Mouse (Mus musculus): ENCODE data around the gene Mapkap1.

DNA sequence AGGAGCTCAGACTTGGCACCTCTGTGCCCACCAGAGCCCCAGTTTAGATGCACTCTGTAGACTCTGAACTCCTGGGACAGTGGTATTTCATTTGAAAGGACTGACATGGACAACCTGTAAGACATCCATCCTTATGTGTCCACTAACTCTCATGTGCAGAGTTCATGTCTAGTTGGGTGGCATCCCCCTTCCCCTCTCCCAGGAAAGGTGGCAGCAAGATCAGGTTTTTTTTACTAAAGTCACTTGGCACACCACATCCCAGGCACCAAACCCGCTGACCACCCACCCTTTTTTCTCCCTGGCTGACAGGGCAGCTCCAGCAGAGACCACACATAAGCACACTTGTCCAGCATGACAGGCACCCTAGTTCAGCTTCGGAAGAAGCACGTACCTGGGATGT, 196.3 kb downstream of the Mapkap1 start:
- TF ChIP-seq NELFE (IDR thresholded peaks at IDR 0.05; ENCODE audit: low read depth, low read length) (no peak), CTCF (conservative IDR thresholded peaks at IDR 0.05 in 1 of 2, IDR thresholded peaks at IDR 0.05 in 1 of 2; ENCODE audit: low read depth in 2 of 2, low read length in 2 of 2) (no peak), MAX (IDR thresholded peaks at IDR 0.05; ENCODE audit: low read length) (no peak), POLR2A (IDR thresholded peaks at IDR 0.05; ENCODE audit: low read depth, low read length) (no peak), ZNF384 (IDR thresholded peaks at IDR 0.05; ENCODE audit: low read depth, low read length) (no peak), POLR2AphosphoS2 (IDR thresholded peaks at IDR 0.05; ENCODE audit: low read depth, low read length) (no peak), CHD1 (IDR thresholded peaks at IDR 0.05; ENCODE audit: low read depth, low read length) (no peak), USF1 (IDR thresholded peaks at IDR 0.05; ENCODE audit: low read depth, low read length) (no peak), MYC (IDR thresholded peaks at IDR 0.05; ENCODE audit: low read depth, low read length) (no peak)

All from CH12.LX (cell line).